Mouse (Mus musculus): ENCODE results near the gene Thra.

Gene Thra

GRCm38 (mm10) chr11:98764091-98764490, 23.7 kb downstream of the Thra start:
- DNase-seq (ENCODE audit: extremely low spot score, low read depth, low spot score), result no peak

DNA sequence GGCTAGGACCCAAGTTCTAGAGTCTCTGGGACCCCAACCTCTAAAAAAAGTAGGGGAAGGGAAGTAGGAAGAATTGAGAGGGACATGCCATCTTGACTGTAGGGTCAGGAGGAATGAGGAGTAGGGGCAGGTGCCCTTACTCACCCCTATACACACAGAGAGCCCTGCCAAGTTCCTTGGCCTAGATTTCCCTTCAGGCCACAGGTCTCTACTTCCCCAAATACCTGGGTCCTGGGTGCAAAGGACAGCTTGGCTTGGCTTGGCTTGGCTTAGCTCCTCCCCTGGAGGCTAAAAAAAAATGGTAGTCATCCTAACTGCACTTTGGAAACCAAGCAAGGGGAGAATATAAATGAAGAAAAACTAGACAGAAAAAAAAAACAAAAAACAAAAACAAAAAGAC, 24.3 kb downstream of the Thra start:
- DNase-seq (ENCODE audit: extremely low spot score, low read depth, low spot score), result no peak

GRCm38 (mm10) chr11:98765421-98766309, 25.2 kb downstream of the Thra start:
- no peak for DNase-seq (ENCODE audit: extremely low spot score, low read depth, low spot score)

DNA sequence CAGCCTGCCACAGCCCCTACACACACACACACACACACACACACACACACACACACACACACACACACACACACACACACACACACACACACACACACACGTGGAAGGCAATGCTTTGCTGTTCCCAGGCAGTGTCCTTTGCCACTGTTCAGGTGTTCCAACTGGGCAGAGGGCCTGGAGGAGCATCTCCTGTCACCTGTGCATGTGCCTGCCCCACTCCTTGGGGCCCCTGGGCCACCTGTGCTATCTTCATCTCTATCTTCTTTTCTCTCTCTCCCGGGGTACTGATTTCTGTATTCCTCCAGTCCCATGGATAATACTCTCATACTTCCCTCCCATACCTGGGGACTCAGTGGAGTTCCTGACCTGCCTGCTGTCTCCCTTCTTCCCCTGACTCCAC, 25.9 kb downstream of the Thra start:
- DNase-seq (ENCODE audit: extremely low spot score, low read depth, low spot score), result no peak

GRCm38 (mm10) chr11:98766816-98767215, 26.4 kb downstream of the Thra start:
- DNase-seq (ENCODE audit: extremely low spot score, low read depth, low spot score), result no peak

DNA sequence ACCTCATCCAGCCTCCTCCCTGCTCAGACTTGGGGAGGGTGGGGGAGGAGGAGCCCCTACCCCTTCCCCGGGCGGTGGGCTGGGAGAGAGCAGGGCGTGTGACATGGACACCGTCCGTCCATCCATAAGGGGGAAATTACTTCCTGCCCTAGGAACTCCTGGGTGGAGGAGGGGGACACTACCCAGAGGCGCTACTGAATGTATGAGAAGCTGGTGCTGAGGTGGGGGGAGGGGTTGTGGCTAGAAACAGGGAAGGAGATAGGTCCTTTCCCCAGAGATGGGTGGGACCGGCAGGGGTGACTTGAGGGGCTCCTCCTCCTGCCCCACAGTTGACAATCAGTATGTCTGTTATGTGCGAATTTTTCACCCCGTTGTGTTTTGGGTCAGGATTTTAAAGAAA, 26.8 kb downstream of the Thra start:
- no peak for DNase-seq (ENCODE audit: extremely low spot score, low read depth, low spot score)

DNA sequence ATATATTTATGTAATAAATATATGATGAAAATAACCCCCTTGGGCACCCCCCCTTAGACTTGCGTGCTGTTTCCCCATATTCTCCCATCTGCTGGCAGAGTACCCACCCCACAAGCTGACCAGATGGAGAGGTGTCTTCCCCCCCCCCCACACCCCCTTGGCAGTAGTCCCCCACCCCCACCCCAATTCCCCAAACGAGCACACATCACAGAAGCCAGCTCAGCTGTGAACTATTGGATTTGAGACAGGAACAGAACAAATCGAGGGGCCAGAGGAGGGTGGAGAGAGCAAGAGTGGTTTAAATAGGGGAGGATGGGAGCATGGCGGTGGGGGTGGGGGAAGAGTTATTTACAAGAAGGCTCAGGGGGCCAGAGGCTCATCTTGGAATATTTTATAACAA, 27.3 kb downstream of the Thra start:
- no peak for DNase-seq (ENCODE audit: extremely low spot score, low read depth, low spot score)

GRCm38 (mm10) chr11:98768127-98769006, 27.9 kb downstream of the Thra start:
- DNase-seq (ENCODE audit: extremely low spot score, low read depth, low spot score), result no peak

GRCm38 (mm10) chr11:98769007-98769954, 28.8 kb downstream of the Thra start:
- DNase-seq (ENCODE audit: extremely low spot score, low read depth, low spot score), result no peak

DNA sequence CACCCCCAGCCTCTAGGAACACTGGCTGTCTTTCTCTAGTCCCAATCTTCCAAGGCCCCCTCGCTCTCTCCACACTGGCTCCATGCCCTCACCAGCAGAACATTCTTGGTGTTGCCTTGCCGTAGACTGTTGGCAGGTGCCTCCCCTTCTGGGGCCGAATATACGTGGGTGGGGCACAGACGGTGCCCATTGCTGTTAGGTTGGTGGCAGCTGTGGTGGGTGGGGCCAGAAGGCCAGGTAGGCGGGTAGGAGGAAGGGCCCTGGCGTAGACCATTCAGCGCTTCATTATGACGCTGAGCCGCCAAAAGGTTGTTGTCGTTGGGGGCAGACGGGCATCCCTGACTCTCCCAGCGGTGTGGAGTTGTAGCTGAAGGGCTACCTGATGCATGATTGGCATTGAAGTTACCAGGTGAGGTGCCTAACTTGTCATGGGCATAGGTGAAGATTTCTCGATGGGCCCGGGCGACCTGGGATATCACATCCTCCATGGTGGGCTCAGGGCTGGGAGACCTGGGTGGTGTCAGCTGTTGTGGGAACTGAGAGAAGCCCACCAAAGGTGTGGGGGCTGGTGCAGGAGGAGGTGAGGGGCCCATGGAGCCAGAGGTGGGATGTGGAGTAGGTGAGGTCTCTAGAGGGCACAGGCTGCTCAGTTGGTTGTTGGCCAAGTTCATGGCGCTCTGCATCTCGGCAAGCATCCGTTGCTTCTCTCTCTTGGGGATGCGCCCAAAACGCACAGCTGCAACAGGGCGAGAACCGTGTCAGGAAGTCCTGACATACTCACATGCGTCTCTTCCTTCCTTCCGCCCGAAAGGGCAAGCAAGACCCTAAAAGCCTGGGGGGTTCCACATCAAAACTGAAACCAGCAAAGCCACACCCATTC, 29.9 kb downstream of the Thra start:
- no peak for DNase-seq (ENCODE audit: extremely low spot score, low read depth, low spot score)

DNA sequence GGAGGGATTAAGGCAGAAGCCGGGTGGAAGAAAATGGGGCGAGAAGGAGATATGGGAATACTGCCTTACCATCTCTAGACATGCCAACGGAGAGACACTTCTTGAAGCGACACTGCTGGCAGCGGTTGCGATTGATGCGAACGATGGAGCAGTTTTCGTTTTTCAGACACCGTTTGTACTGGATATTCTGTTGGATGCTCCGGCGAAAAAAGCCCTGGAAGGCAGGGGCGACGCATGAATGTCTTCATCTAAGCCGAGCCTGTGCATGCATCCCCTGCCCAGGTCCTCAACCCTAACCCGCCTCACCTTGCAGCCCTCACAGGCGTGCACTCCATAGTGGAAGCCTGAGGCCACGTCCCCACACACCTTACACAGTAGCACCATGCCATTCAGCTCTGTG, 30.7 kb downstream of the Thra start:
- no peak for DNase-seq (ENCODE audit: extremely low spot score, low read depth, low spot score)

GRCm38 (mm10) chr11:98771844-98772525, 31.5 kb downstream of the Thra start:
- DNase-seq (ENCODE audit: extremely low spot score, low read depth, low spot score), result no peak

GRCm38 (mm10) chr11:98772667-98773171, 32.3 kb downstream of the Thra start:
- DNase-seq (ENCODE audit: extremely low spot score, low read depth, low spot score), result no peak

GRCm38 (mm10) chr11:98773635-98774295, 33.3 kb downstream of the Thra start:
- DNase-seq (ENCODE audit: extremely low spot score, low read depth, low spot score), result no peak

DNA sequence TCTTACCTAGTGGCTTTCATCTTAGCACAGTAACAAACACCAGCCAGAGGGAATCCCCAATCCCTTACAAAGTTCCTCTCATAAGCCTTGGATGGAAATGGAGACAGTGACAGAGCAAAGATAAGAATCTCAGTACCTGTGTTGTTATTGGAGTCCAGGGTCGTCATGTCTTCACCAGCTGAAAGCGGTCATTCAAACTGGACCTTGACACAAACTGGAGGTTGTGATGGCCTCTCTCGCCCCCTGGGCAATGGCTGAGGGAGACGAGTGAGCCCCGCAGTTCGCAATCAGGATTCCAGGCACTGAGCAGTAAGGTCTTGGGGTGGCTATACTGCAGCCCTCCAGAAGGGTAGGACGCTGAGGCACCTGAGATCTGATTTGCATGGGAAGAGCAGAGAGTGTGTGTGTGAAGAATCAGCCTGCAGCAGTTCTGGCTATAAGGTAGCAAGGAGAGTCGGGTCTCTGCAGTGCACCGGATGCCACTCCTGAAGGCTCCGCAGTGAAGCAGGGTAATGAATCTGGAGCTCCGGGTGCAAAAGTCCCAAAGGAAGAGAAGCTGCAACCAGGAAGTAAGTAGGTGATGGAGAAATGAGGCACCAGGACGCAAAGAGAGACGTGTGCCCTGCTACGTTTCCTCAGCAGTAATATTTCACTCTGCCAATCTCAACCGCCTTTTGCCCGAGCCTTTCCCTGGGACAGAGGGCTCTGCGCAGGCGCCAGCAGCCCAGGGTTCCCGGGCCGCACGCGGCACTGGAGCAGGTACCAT, 34.3 kb downstream of the Thra start, which contains the start of gene Nr1d1:
Gene Nr1d1, minus strand, starts transcription at position 752 of the 766 bp plus-strand sequence.
- DNase-seq (ENCODE audit: extremely low spot score, low read depth, low spot score), result no peak

DNA sequence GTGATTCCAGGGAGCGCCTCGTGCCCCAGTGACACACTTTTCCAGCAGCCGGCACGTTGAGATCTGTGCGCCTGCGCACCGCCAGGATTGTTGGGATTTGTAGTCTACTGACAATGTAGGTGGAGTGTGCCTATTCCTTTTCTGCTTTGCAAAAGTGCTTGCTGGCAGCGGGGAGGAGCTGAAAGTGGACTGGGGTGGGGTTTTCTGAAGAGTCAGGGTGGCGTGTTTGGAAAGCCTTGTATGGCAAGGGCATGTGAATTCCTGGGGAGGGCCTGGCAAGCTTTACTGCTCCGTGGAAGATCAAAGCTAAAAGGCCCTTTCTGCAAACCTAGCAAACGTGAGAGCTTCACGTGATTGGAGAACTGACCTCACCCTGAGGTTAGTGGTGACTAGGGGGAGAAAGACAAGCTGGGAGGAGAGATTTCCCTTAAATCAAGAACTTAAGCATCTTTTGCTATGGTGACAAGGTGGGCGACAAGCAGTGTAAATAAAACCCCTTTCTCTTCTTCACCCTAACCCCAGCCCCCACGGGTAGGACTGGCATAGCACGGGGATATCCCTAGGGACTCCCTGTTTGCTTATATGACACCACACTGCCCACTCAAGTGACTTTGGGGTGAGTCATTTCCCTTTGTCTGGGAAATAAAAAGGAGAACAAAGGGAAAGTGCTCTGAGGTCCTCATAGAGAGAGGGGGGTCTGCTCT, 35.1 kb downstream of the Thra start:
- DNase-seq (ENCODE audit: extremely low spot score, low read depth, low spot score), result no peak

Data from hindlimb bud, embryonic 11.5 days (tissue).